Mouse (Mus musculus): ENCODE measurements at regions not wholly inside any gene's neighbourhood (a gene's known extent, or its start where the extent isn't known, plus 50 kb on each side); places are given as distances from the start of the nearest gene placed in this dataset.

DNA sequence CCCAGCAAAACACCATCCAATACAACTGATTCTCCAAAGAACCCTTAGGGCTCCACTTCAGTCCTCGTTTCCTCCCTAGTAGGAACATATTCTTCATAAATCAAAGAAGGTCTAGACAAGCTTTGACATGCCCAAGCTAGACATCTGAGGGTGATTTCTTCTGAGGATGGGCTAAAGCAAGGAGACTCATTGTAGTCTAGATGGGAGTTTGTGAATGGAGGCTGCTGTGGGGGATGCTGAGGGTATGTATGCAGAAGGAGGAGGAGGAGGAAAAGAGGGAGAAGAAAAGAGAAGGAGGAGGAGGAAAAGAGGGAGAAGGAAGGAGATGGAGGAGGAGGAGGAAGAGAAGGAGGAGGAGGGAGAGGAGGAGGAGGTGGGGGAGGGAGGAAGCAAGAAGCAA, 178.9 kb downstream of the Foxo1 start:
- Histone ChIP-seq H3K27ac (ENCODE audit: low read depth, low read length) (no peak overlapping the region), H3K9ac (ENCODE audit: low read depth, low read length) (no peak overlapping the region), H3K9me3 (ENCODE audit: control insufficient read depth, low read length) (no peaks in the 10 kb centered on the region), H3K4me1 (ENCODE audit: control insufficient read depth, insufficient read depth, low read length) (peaks cover 5% of the 10 kb centered on the region; the same call in 1 of the 2 replicates), H3K4me3 (ENCODE audit: low read length) (no peak overlapping the region), H3K4me2 (replicated peaks; ENCODE audit: low read depth, low read length) (no peak overlapping the region), H3K36me3 (ENCODE audit: control insufficient read depth, insufficient read depth, low read length) (no peaks in the 10 kb centered on the region), H3K27me3 (ENCODE audit: control insufficient read depth, insufficient read depth, low read length) (no peaks in the 10 kb centered on the region)
- 63% methylated on average over 1 of the region's 1 CpGs for WGBS
- ATAC-seq (ENCODE audit: low FRiP score, low TSS enrichment): no peak

DNA sequence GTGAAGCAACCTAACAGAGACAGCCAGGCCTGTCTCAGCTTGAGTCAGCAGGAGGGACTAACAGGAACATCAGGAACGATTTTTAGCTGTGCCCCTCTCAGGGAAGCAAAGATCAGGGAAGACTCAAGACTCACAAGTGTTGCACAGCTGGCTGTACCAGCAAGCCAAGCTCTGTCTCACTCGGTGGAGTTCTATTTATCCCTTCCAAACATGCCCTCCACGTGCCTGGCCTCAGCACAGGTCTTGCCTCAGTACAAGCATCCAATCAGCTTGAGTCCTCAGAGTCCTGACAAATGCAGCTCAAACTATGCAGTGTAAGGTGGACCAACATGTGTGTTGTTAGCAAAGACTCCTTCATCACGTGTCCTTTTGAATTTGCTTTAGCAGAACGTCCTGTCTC, 178.4 kb downstream of the Foxo1 start:
- Histone ChIP-seq H3K4me1 (ENCODE audit: control insufficient read depth, insufficient read depth, low read length) (peaks cover 5% of the 10 kb centered on the region; the same call in 1 of the 2 replicates), H3K4me2 (replicated peaks; ENCODE audit: low read depth, low read length) (no peak overlapping the region), H3K36me3 (ENCODE audit: control insufficient read depth, insufficient read depth, low read length) (no peaks in the 10 kb centered on the region), H3K27me3 (ENCODE audit: control insufficient read depth, insufficient read depth, low read length) (no peaks in the 10 kb centered on the region), H3K4me3 (ENCODE audit: low read length) (no peak overlapping the region), H3K27ac (ENCODE audit: low read depth, low read length) (no peak overlapping the region), H3K9me3 (ENCODE audit: control insufficient read depth, low read length) (no peaks in the 10 kb centered on the region), H3K9ac (ENCODE audit: low read depth, low read length) (no peak overlapping the region)
- WGBS: 75% methylated on average over 5 of the region's 5 CpGs
- ATAC-seq (ENCODE audit: low FRiP score, low TSS enrichment): no peak

- WGBS: 82% methylated on average over 8 of the region's 8 CpGs
- Histone ChIP-seq H3K36me3 (ENCODE audit: control insufficient read depth, insufficient read depth, low read length) (no peaks in the 10 kb centered on the region), H3K4me2 (replicated peaks; ENCODE audit: low read depth, low read length) (no peak overlapping the region), H3K27ac (ENCODE audit: low read depth, low read length) (peak overlapping the region; percentile 71; the same call in 1 of the 2 replicates), H3K4me3 (ENCODE audit: low read length) (no peak overlapping the region), H3K27me3 (ENCODE audit: control insufficient read depth, insufficient read depth, low read length) (no peaks in the 10 kb centered on the region), H3K4me1 (ENCODE audit: control insufficient read depth, insufficient read depth, low read length) (peaks cover 5% of the 10 kb centered on the region; the same call in 1 of the 2 replicates), H3K9ac (ENCODE audit: low read depth, low read length) (no peak overlapping the region), H3K9me3 (ENCODE audit: control insufficient read depth, low read length) (no peaks in the 10 kb centered on the region)
- no peak for ATAC-seq (ENCODE audit: low FRiP score, low TSS enrichment)
Observed at GRCm38 (mm10) chr3:52444420-52445119, 176.4 kb downstream of the Foxo1 start.

DNA sequence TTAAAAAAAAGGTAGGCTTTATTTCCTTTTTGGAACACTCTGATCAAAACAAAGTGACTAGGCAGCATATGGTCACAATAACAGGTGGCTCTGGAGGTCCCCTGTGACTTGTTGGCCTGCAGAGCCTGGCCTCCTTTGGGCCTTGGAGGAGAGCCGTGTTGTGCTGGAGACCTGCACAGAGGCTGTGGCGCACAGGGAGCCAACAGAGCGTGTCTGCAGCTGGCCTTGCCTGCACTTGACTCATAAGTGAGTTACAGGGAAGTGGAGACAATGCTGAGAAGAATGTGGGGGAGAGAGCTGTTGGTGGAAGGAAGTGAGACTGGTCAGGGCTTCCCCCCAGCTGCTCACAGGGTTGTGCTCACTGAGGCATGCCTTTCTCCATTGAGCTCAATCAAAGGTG, 175.7 kb downstream of the Foxo1 start:
- Histone ChIP-seq H3K27me3 (ENCODE audit: control insufficient read depth, insufficient read depth, low read length) (no peaks in the 10 kb centered on the region), H3K9ac (ENCODE audit: low read depth, low read length) (no peak overlapping the region), H3K4me3 (ENCODE audit: low read length) (no peak overlapping the region), H3K9me3 (ENCODE audit: control insufficient read depth, low read length) (no peaks in the 10 kb centered on the region), H3K36me3 (ENCODE audit: control insufficient read depth, insufficient read depth, low read length) (no peaks in the 10 kb centered on the region), H3K27ac (ENCODE audit: low read depth, low read length) (peak overlapping the region; percentile 71), H3K4me1 (ENCODE audit: control insufficient read depth, insufficient read depth, low read length) (peaks cover 5% of the 10 kb centered on the region; the same call in 1 of the 2 replicates), H3K4me2 (replicated peaks; ENCODE audit: low read depth, low read length) (no peak overlapping the region)
- peak; percentile 95 for ATAC-seq (ENCODE audit: low FRiP score, low TSS enrichment)
- WGBS: 18% methylated on average over 3 of the region's 3 CpGs

- Histone ChIP-seq H3K36me3 (ENCODE audit: control insufficient read depth, insufficient read depth, low read length) (no peaks in the 10 kb centered on the region), H3K9me3 (ENCODE audit: control insufficient read depth, low read length) (no peaks in the 10 kb centered on the region), H3K9ac (ENCODE audit: low read depth, low read length) (no peak overlapping the region), H3K4me1 (ENCODE audit: control insufficient read depth, insufficient read depth, low read length) (no peaks in the 10 kb centered on the region), H3K4me2 (replicated peaks; ENCODE audit: low read depth, low read length) (no peak overlapping the region), H3K27ac (ENCODE audit: low read depth, low read length) (no peak overlapping the region), H3K27me3 (ENCODE audit: control insufficient read depth, insufficient read depth, low read length) (no peaks in the 10 kb centered on the region), H3K4me3 (ENCODE audit: low read length) (no peak overlapping the region)
- WGBS: 76% methylated on average over 8 of the region's 8 CpGs
- no peak for ATAC-seq (ENCODE audit: low FRiP score, low TSS enrichment)
Observed at GRCm38 (mm10) chr3:52429014-52429589, 161.0 kb downstream of the Foxo1 start.

DNA sequence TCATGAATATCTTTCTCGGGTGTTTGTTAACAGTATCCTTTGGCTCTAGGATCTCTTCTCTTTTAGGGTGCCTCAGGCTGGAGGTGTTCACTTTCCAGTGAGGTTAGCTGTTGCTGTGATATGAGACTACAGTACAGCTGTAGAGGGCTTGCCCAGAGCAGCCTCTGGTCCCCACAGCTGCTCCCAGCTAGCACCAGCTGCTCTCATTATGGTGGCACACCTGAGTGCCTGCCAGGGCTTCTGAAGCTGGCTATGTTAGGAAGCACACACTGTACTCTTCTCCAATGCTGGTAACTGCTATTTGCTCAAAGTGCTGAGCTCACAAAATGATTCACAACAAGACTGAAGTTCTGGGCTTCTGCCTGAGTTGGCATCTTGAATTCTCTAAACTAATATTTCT, 154.7 kb downstream of the Foxo1 start:
- H3K4me1 ChIP-seq (ENCODE audit: control insufficient read depth, insufficient read depth, low read length): no peaks in the 10 kb centered on the region
- H3K9me3 ChIP-seq (ENCODE audit: control insufficient read depth, low read length): peaks cover 8% of the 10 kb centered on the region; the same call in 1 of the 2 replicates
- H3K4me2 ChIP-seq (replicated peaks; ENCODE audit: low read depth, low read length): no peak overlapping the region
- no peaks in the 10 kb centered on the region for H3K36me3 ChIP-seq (ENCODE audit: control insufficient read depth, insufficient read depth, low read length)
- H3K27me3 ChIP-seq (ENCODE audit: control insufficient read depth, insufficient read depth, low read length): no peaks in the 10 kb centered on the region
- H3K27ac ChIP-seq (ENCODE audit: low read depth, low read length): no peak overlapping the region
- 90% methylated on average over 1 of the region's 1 CpGs for WGBS
- H3K4me3 ChIP-seq (ENCODE audit: low read length): no peak overlapping the region
- no peak for ATAC-seq (ENCODE audit: low FRiP score, low TSS enrichment)
- H3K9ac ChIP-seq (ENCODE audit: low read depth, low read length): no peak overlapping the region

GRCm38 (mm10) chr3:52416261-52416660, 148.1 kb downstream of the Foxo1 start:
- 41% methylated on average over 6 of the region's 6 CpGs for WGBS
- no peaks in the 10 kb centered on the region for H3K9me3 ChIP-seq (ENCODE audit: control insufficient read depth, low read length)
- no peak overlapping the region for H3K4me3 ChIP-seq (ENCODE audit: low read length)
- no peaks in the 10 kb centered on the region for H3K36me3 ChIP-seq (ENCODE audit: control insufficient read depth, insufficient read depth, low read length)
- H3K4me1 ChIP-seq (ENCODE audit: control insufficient read depth, insufficient read depth, low read length): peaks cover 22% of the 10 kb centered on the region
- H3K4me2 ChIP-seq (replicated peaks; ENCODE audit: low read depth, low read length): no peak overlapping the region
- H3K27ac ChIP-seq (ENCODE audit: low read depth, low read length): no peak overlapping the region
- H3K27me3 ChIP-seq (ENCODE audit: control insufficient read depth, insufficient read depth, low read length): no peaks in the 10 kb centered on the region
- no peak for ATAC-seq (ENCODE audit: low FRiP score, low TSS enrichment)
- no peak overlapping the region for H3K9ac ChIP-seq (ENCODE audit: low read depth, low read length)

DNA sequence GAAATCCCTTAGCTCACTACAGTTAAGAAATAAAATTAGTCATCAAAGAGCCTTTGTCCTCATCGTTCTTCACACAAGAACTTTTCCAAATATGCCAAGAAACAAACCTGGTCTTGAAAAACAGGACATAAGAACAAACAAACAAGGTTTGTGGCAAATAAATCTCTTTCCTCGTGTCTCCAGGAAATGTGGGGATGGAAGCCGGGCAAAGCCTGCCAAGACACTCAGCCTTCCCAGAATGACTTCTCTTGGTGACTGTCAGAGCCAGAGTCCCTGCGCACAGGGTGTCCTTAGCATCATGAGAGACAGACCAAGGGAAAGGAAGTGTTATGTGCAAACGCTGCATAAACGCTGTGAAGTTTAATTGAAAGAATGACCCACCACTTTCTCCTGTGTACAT, 147.2 kb downstream of the Foxo1 start:
- no peak for ATAC-seq (ENCODE audit: low FRiP score, low TSS enrichment)
- Histone ChIP-seq H3K9ac (ENCODE audit: low read depth, low read length) (no peak overlapping the region), H3K4me2 (replicated peaks; ENCODE audit: low read depth, low read length) (no peak overlapping the region), H3K4me3 (ENCODE audit: low read length) (no peak overlapping the region), H3K9me3 (ENCODE audit: control insufficient read depth, low read length) (no peaks in the 10 kb centered on the region), H3K36me3 (ENCODE audit: control insufficient read depth, insufficient read depth, low read length) (no peaks in the 10 kb centered on the region), H3K4me1 (ENCODE audit: control insufficient read depth, insufficient read depth, low read length) (peaks cover 22% of the 10 kb centered on the region), H3K27me3 (ENCODE audit: control insufficient read depth, insufficient read depth, low read length) (no peaks in the 10 kb centered on the region), H3K27ac (ENCODE audit: low read depth, low read length) (peak overlapping the region; percentile 19; the same call in 1 of the 2 replicates)
- 15% methylated on average over 6 of the region's 6 CpGs for WGBS

GRCm38 (mm10) chr3:52414017-52414416, 145.9 kb downstream of the Foxo1 start:
- H3K4me1 ChIP-seq (ENCODE audit: control insufficient read depth, insufficient read depth, low read length): peaks cover 22% of the 10 kb centered on the region
- H3K9ac ChIP-seq (ENCODE audit: low read depth, low read length): no peak overlapping the region
- no peak overlapping the region for H3K4me3 ChIP-seq (ENCODE audit: low read length)
- 35% methylated on average over 6 of the region's 6 CpGs for WGBS
- no peak overlapping the region for H3K27ac ChIP-seq (ENCODE audit: low read depth, low read length)
- no peaks in the 10 kb centered on the region for H3K36me3 ChIP-seq (ENCODE audit: control insufficient read depth, insufficient read depth, low read length)
- H3K9me3 ChIP-seq (ENCODE audit: control insufficient read depth, low read length): no peaks in the 10 kb centered on the region
- ATAC-seq (ENCODE audit: low FRiP score, low TSS enrichment): no peak
- H3K27me3 ChIP-seq (ENCODE audit: control insufficient read depth, insufficient read depth, low read length): no peaks in the 10 kb centered on the region
- H3K4me2 ChIP-seq (replicated peaks; ENCODE audit: low read depth, low read length): no peak overlapping the region
